Mouse (Mus musculus): ENCODE data around the gene Shd. TPM values are rescaled to one million over a fixed set of nuclear protein-coding genes. Genes with fewer than 3 reads are reported as not detected.

The Shd gene
- polyA plus RNA-seq, 1 experiment, result 0.63 TPM

- no peak overlapping the region for H3K27ac ChIP-seq (ENCODE audit: control insufficient read depth, insufficient read depth, low read depth, low read length)
- H3K27me3 ChIP-seq (ENCODE audit: control insufficient read depth, insufficient read depth, low read length), result no peaks in the 10 kb centered on the region
- H3K4me1 ChIP-seq (ENCODE audit: control insufficient read depth, insufficient read depth, low read length), result peaks cover 15% of the 10 kb centered on the region
- H3K4me3 ChIP-seq (ENCODE audit: control insufficient read depth, low read depth, low read length), result no peak overlapping the region
- no peak for TF ChIP-seq CTCF (IDR thresholded peaks at IDR 0.05; ENCODE audit: control insufficient read depth, insufficient read depth, insufficient replicate concordance, low read depth, low read length)
- no peaks in the 10 kb centered on the region for H3K36me3 ChIP-seq (ENCODE audit: control insufficient read depth, insufficient read depth, low read length)
Observed at GRCm38 (mm10) chr17:55954229-55954628, 16.0 kb upstream of the Shd start.

DNA sequence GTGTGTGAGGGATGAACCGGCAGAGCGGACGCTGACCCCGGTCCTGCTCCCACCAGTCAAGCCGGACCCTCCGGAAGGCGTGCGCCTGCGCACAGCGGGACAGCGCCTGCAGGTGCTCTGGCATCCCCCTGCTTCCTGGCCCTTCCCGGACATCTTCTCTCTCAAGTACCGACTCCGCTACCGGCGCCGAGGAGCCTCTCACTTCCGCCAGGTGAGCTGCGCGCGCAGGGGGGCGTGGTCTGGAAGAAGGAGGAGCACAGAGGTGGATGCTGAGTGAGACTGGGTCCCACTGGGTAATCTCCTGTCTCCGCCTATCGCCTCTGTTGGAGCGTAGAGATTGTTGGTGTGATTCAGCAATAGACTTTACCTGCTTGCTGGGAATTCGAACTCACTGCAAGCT is 14.1 kb upstream of the Shd start:
- no peak for TF ChIP-seq CTCF (IDR thresholded peaks at IDR 0.05; ENCODE audit: control insufficient read depth, insufficient read depth, insufficient replicate concordance, low read depth, low read length)
- peak; percentile 37; the same call in 1 of the 2 replicates for TF ChIP-seq POLR2A (IDR thresholded peaks at IDR 0.05; ENCODE audit: control insufficient read depth, low read depth, low read length)
- no peaks in the 10 kb centered on the region for H3K27me3 ChIP-seq (ENCODE audit: control insufficient read depth, insufficient read depth, low read length)
- peaks cover 18% of the 10 kb centered on the region for H3K4me1 ChIP-seq (ENCODE audit: control insufficient read depth, insufficient read depth, low read length)
- no peak overlapping the region for H3K27ac ChIP-seq (ENCODE audit: control insufficient read depth, insufficient read depth, low read depth, low read length)
- peak overlapping the region; percentile 80 for H3K4me3 ChIP-seq (ENCODE audit: control insufficient read depth, low read depth, low read length)
- H3K36me3 ChIP-seq (ENCODE audit: control insufficient read depth, insufficient read depth, low read length), result no peaks in the 10 kb centered on the region

DNA sequence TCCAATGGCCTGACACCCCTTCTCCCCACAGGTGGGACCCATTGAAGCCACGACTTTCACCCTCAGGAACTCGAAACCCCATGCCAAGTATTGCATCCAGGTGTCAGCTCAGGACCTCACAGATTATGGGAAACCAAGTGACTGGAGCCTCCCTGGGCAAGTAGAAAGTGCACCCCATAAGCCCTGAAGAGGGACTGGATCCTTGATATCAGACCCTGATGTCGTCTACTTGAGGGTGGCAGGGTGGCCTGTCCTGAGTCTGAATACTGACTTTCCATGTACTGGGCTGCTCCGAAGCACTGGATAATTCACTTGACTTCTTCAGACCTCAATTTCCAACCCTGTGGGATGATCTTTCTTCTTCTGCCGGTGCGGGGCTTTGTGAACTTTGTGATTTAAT is 13.7 kb upstream of the Shd start:
- no peak for TF ChIP-seq CTCF (IDR thresholded peaks at IDR 0.05; ENCODE audit: control insufficient read depth, insufficient read depth, insufficient replicate concordance, low read depth, low read length)
- TF ChIP-seq POLR2A (IDR thresholded peaks at IDR 0.05; ENCODE audit: control insufficient read depth, low read depth, low read length), result no peak
- no peaks in the 10 kb centered on the region for H3K27me3 ChIP-seq (ENCODE audit: control insufficient read depth, insufficient read depth, low read length)
- peak overlapping the region; percentile 80 for H3K4me3 ChIP-seq (ENCODE audit: control insufficient read depth, low read depth, low read length)
- no peak overlapping the region for H3K27ac ChIP-seq (ENCODE audit: control insufficient read depth, insufficient read depth, low read depth, low read length)
- H3K4me1 ChIP-seq (ENCODE audit: control insufficient read depth, insufficient read depth, low read length), result peaks cover 18% of the 10 kb centered on the region
- no peaks in the 10 kb centered on the region for H3K36me3 ChIP-seq (ENCODE audit: control insufficient read depth, insufficient read depth, low read length)

DNA sequence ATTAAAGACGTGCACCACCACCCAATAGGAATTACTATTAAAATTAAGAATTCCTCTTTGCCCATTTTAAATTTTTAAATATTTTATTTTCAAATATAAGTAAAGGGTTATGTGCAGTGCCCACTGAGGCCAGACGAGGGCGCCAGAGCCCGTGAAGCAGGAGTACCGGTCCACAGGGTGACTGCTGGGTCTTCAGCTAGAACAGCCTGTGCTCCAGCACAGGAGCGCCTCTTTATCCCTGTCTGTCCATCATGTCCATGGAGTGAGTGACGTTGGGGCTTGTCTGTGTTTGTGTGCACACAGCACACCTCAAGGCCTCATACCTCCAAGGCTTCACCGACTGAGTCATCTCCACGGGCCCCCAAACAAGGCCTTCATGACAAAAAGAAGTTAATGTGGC is 13.1 kb upstream of the Shd start:
- no peaks in the 10 kb centered on the region for H3K36me3 ChIP-seq (ENCODE audit: control insufficient read depth, insufficient read depth, low read length)
- no peaks in the 10 kb centered on the region for H3K27me3 ChIP-seq (ENCODE audit: control insufficient read depth, insufficient read depth, low read length)
- H3K4me3 ChIP-seq (ENCODE audit: control insufficient read depth, low read depth, low read length), result no peak overlapping the region
- no peak overlapping the region for H3K27ac ChIP-seq (ENCODE audit: control insufficient read depth, insufficient read depth, low read depth, low read length)
- peaks cover 18% of the 10 kb centered on the region for H3K4me1 ChIP-seq (ENCODE audit: control insufficient read depth, insufficient read depth, low read length)
- TF ChIP-seq CTCF (IDR thresholded peaks at IDR 0.05; ENCODE audit: control insufficient read depth, insufficient read depth, insufficient replicate concordance, low read depth, low read length) (peak; percentile 78), POLR2A (IDR thresholded peaks at IDR 0.05; ENCODE audit: control insufficient read depth, low read depth, low read length) (no peak)

- TF ChIP-seq CTCF (IDR thresholded peaks at IDR 0.05; ENCODE audit: control insufficient read depth, insufficient read depth, insufficient replicate concordance, low read depth, low read length) (no peak), POLR2A (IDR thresholded peaks at IDR 0.05; ENCODE audit: control insufficient read depth, low read depth, low read length) (no peak)
- Histone ChIP-seq H3K36me3 (ENCODE audit: control insufficient read depth, insufficient read depth, low read length) (no peaks in the 10 kb centered on the region), H3K27ac (ENCODE audit: control insufficient read depth, insufficient read depth, low read depth, low read length) (no peak overlapping the region; the same call in 1 of the 2 replicates), H3K4me1 (ENCODE audit: control insufficient read depth, insufficient read depth, low read length) (peaks cover 18% of the 10 kb centered on the region), H3K27me3 (ENCODE audit: control insufficient read depth, insufficient read depth, low read length) (no peaks in the 10 kb centered on the region), H3K4me3 (ENCODE audit: control insufficient read depth, low read depth, low read length) (no peak overlapping the region)
Observed at GRCm38 (mm10) chr17:55957726-55958583, 12.3 kb upstream of the Shd start.

GRCm38 (mm10) chr17:55958584-55958886 is 11.7 kb upstream of the Shd start:
- H3K4me3 ChIP-seq (ENCODE audit: control insufficient read depth, low read depth, low read length), result peak overlapping the region; percentile 99; the same call in 1 of the 2 replicates
- H3K27ac ChIP-seq (ENCODE audit: control insufficient read depth, insufficient read depth, low read depth, low read length), result peak overlapping the region; percentile 45
- no peaks in the 10 kb centered on the region for H3K36me3 ChIP-seq (ENCODE audit: control insufficient read depth, insufficient read depth, low read length)
- no peak for TF ChIP-seq CTCF (IDR thresholded peaks at IDR 0.05; ENCODE audit: control insufficient read depth, insufficient read depth, insufficient replicate concordance, low read depth, low read length)
- TF ChIP-seq POLR2A (IDR thresholded peaks at IDR 0.05; ENCODE audit: control insufficient read depth, low read depth, low read length), result no peak
- H3K4me1 ChIP-seq (ENCODE audit: control insufficient read depth, insufficient read depth, low read length), result peaks cover 18% of the 10 kb centered on the region
- no peaks in the 10 kb centered on the region for H3K27me3 ChIP-seq (ENCODE audit: control insufficient read depth, insufficient read depth, low read length)

DNA sequence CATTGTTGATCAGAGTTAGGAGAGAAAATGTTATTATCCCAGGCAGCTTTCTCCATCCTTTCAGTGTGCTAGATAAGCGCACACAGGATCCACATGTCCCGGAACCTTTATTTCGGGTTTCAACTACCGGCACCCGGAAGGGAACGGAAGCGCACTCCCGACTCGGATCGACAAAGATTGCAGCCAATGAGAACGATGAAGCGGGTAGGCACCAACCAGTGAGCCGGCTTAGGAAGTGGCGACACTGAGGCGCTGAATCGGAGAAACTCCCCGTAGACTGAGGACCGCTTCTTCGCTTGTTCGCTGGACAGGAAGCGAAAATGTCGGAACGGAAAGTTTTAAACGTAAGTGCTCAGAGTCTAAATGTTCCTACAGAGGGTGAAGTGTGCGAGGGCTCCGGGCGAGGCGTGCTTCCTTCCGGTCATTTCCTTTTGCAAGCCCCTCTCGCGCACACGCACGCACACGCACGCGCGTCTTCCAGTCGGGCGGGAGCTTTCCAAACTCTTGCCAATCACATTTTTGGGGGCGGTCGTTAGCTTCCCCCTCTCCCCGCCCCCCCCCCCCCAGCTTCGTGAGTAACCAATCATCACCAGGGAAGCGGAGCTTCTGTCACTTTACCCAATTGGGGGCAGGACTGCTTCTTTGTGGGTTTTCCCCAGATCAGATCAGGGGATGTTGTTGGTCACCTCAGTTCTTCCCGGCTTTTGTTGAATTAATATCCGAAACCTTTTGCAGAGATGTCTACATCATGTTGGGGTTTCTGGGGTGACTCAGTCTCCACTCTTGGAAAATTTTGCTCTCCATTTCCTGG is 11.1 kb upstream of the Shd start, which contains the start of gene Yju2:
Gene Yju2 (plus strand): TSS at position 182 of the 811 bp plus-strand sequence.
- TF ChIP-seq POLR2A (IDR thresholded peaks at IDR 0.05; ENCODE audit: control insufficient read depth, low read depth, low read length) (peak; percentile 70; the same call in 1 of the 2 replicates), CTCF (IDR thresholded peaks at IDR 0.05; ENCODE audit: control insufficient read depth, insufficient read depth, insufficient replicate concordance, low read depth, low read length) (0 out of 2 replicates have a peak, but pooled peaks have one; percentile 11)
- H3K27ac ChIP-seq (ENCODE audit: control insufficient read depth, insufficient read depth, low read depth, low read length), result peak within 1 kb of the TSS; percentile 98
- H3K4me3 ChIP-seq (ENCODE audit: control insufficient read depth, low read depth, low read length), result peak within 1 kb of the TSS; percentile 99
- H3K36me3 ChIP-seq (ENCODE audit: control insufficient read depth, insufficient read depth, low read length), result no peaks in the 10 kb centered on the region
- H3K4me1 ChIP-seq (ENCODE audit: control insufficient read depth, insufficient read depth, low read length), result peaks cover 18% of the 10 kb centered on the region
- H3K27me3 ChIP-seq (ENCODE audit: control insufficient read depth, insufficient read depth, low read length), result no peaks in the 10 kb centered on the region

Data from testis, adult 2 months (tissue).